9 mouse cellular contexts compared by ENCODE assay signal in genomic region chr1:62784084-62784392, GRCm38 (mm10).
A peak's percentile ranks its signal among the peaks of the same experiment; 100 is the strongest.
DNase-seq lines count a peak whose midpoint lies in the region; ATAC-seq and TF ChIP-seq lines count a peak whose summit lies in the region.
"Had no signal": no experiment of that assay in that cellular context is flagged by ENCODE, and none has a peak within 500 bp of the region (broad histone marks: within the 10 kb centered on the region; RNA-seq: fewer than 3 reads in every experiment).

No protein-coding gene starts in this region.

- 52% methylated on average over 5 of the region's 5 CpGs for WGBS in hindbrain, embryonic 15.5 days
- 67% methylated on average over 5 of the region's 5 CpGs for WGBS in midbrain, postnatal 0 days

- no peak for TF ChIP-seq CTCF in midbrain, postnatal 0 days (IDR thresholded peaks at IDR 0.05)

- no peak overlapping the region for H3K9ac ChIP-seq in hindbrain, embryonic 15.5 days
- H3K9ac ChIP-seq in midbrain, postnatal 0 days (replicated peaks; ENCODE audit: low read length, poor library complexity, severe bottlenecking), result no peak overlapping the region
- H3K9ac ChIP-seq: heart, embryonic 13.5 days had no signal

- ATAC-seq in hindbrain, embryonic 15.5 days (ENCODE audit: low FRiP score, low read depth), result peak; percentile 66
- ATAC-seq in midbrain, postnatal 0 days (ENCODE audit: low FRiP score), result peak; percentile 42; the same call in 1 of the 2 replicates

- peak; percentile 68 to 69 for DNase-seq in right cerebral cortex, postnatal 10 days (ENCODE audit: low spot score in 2 of 2)
- no peak for DNase-seq in right cerebral cortex, adult 2 months (ENCODE audit: low spot score in 2 of 2)
- peak; percentile 91 for DNase-seq in cerebellum, adult 9-11 months
- DNase-seq in midbrain, postnatal 0 days (ENCODE audit: low spot score), result peak; percentile 85
- DNase-seq in adrenal gland, adult 8-10 months, result no peak
- no peak for DNase-seq in testis, postnatal 14 days (ENCODE audit: low spot score)
- DNase-seq in frontal cortex, postnatal 36 days (ENCODE audit: low spot score in 2 of 2), result no peak

- H3K4me3 ChIP-seq in hindbrain, embryonic 15.5 days, result no peak overlapping the region
- no peak overlapping the region for H3K4me3 ChIP-seq in midbrain, postnatal 0 days (ENCODE audit: low read depth, low read length)
- H3K4me3 ChIP-seq: heart, embryonic 13.5 days had no signal

- no peaks in the 10 kb centered on the region; the same call in none of the 2 replicates for H3K36me3 ChIP-seq in hindbrain, embryonic 15.5 days
- H3K36me3 ChIP-seq in midbrain, postnatal 0 days (ENCODE audit: insufficient read depth, low read length), result no peaks in the 10 kb centered on the region; the same call in 1 of the 2 replicates

- peak overlapping the region; percentile 57 for H3K27ac ChIP-seq in hindbrain, embryonic 15.5 days (replicated peaks)
- H3K27ac ChIP-seq in midbrain, postnatal 0 days (ENCODE audit: low read depth, low read length), result peak overlapping the region; percentile 19
- H3K27ac ChIP-seq: heart, embryonic 13.5 days had no signal

- no peaks in the 10 kb centered on the region for H3K27me3 ChIP-seq in hindbrain, embryonic 15.5 days
- no peaks in the 10 kb centered on the region for H3K27me3 ChIP-seq in midbrain, postnatal 0 days (ENCODE audit: insufficient read depth, low read length)

- H3K4me2 ChIP-seq in hindbrain, embryonic 15.5 days, result 0 out of 2 replicates have a peak overlapping the region, but pooled peaks have one; percentile 11
- no peak overlapping the region for H3K4me2 ChIP-seq in midbrain, postnatal 0 days (ENCODE audit: low read depth, low read length, poor library complexity, severe bottlenecking)
- H3K4me2 ChIP-seq: heart, embryonic 13.5 days had no signal

- H3K4me1 ChIP-seq in hindbrain, embryonic 15.5 days (replicated peaks), result peaks cover 35% of the 10 kb centered on the region
- H3K4me1 ChIP-seq in midbrain, postnatal 0 days (ENCODE audit: insufficient read depth, low read length), result no peaks in the 10 kb centered on the region; the same call in 1 of the 2 replicates

- no peaks in the 10 kb centered on the region for H3K9me3 ChIP-seq in hindbrain, embryonic 15.5 days
- no peaks in the 10 kb centered on the region for H3K9me3 ChIP-seq in midbrain, postnatal 0 days (ENCODE audit: low read length)
- H3K9me3 ChIP-seq: heart, embryonic 13.5 days had no signal

Comparison
In these comparisons a context has a peak if more than half of its experiments do, and no peak if none do; other contexts are left out.
1. DNase-seq: peak in right cerebral cortex, postnatal 10 days (2 of 2), cerebellum, adult 9-11 months (single experiment) and midbrain, postnatal 0 days (single experiment); none in right cerebral cortex, adult 2 months (0 of 2), adrenal gland, adult 8-10 months (single experiment), testis, postnatal 14 days (single experiment) and frontal cortex, postnatal 36 days (0 of 2).